Mouse (Mus musculus) embryo, embryonic 10.5 days (tissue): Measurements from ENCODE around the gene Npas3.
A peak's percentile ranks its signal among the peaks of the same experiment; 100 is the strongest.

Source experiments
- DNase-seq: peaks from one replicate; pipeline ENCODE4 v3.0.0-alpha.2; 2015; ENCODE audit warnings: low spot score

Gene Npas3

DNA sequence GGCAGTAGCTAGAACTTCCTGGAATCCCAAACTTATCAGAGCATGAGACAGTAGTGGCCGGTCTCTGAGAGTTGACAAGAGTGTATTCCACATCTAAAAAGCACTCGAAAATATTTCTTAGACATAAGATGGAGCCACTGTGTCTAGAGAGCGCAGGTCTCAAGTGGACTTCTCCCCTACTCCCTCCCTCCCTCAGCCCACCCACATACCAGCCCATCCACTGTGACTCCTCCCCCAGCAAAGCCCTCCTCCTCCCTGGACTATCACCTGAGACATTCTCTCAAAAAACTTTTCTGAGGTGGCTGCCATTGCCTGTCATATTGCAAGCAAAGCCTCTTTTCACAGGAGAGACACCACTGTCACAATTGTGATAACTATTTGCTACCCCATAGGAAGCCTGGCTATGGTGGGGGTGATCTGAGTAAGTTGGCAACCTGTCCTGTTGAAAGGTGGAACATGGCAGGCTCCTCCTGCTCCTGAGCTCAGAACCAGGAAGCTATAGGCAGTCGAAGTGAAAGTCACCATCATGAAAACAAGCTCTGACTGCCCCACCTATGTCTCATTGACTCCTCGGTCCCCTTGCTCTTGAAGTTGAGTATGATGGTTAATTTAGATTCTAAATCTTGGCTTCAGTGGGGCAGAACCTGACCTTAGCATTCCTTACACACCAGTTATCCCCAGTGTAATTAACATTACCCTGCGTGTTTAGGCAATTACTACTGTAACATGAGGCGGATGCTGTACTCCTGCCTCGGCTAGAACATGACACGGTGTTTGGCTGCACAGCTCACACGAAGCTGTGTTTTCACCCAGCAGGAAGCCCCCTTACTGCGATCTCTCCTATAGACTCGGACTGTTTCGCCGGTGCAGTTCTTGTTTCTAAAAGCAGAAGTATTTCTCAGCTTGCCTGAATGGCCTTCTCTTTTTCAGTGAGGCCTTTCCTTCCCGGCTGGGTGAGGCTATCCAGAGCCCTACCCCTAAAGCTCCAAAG is 751.5 kb downstream of the Npas3 start:
- peak; percentile 21 for DNase-seq

DNA sequence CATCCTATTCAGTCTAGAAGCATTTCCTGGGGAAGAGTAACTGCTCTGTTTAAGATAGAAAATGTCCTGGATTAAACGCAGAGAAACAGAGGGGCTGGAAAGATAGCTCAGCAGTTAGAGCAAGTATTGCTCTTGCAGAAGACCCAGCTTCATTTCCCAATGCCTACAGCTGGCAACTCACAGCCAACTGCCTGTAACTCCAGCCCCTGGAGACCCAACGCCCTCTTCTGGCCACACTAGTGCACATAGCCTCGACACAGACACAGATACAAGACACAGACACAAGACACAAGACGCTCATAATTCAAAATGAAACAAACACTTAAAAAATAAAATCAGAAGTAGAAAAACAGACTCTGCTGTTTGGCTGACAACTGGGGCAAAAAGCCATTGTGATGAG is 754.0 kb downstream of the Npas3 start:
- DNase-seq: peak; percentile 44

DNA sequence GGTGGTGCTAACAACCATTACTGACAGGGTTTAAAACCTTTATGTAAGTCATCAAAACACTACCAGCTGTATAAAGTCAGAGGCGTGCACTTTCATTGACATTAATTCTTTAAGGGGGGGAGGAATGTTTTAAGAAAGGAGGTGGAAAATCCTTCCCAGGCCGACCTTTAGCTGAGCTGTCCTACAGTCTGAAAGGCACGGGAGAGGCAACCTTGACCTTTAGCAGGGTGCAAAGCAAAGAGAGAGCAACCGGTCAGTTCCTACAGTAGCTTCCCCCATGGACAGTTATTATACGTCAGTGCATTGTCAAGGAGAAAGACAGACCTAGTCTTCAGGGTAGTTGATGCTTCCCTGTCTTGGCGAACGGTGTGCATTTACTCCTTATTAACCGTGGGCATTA is 756.1 kb downstream of the Npas3 start:
- peak; percentile 17 for DNase-seq

DNA sequence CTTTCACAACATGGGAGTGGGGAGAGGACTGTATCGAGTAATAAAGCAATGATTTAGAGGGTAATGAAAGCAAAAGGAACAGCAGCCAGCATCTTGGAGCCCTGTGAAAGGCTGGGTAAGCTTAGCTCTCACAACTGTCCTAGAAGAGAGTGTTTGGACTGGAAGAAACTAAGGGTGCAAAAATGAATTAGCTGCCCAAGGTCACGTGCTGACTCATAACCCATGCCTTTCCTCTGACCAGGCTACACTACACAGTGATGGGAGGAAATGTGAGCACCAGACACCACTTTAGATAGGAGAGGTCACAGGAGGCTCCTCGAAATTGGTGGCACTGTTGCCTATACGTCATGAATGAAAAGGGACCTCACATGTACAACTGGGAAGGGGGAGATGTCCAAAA is 757.1 kb downstream of the Npas3 start:
- DNase-seq: no peak

DNA sequence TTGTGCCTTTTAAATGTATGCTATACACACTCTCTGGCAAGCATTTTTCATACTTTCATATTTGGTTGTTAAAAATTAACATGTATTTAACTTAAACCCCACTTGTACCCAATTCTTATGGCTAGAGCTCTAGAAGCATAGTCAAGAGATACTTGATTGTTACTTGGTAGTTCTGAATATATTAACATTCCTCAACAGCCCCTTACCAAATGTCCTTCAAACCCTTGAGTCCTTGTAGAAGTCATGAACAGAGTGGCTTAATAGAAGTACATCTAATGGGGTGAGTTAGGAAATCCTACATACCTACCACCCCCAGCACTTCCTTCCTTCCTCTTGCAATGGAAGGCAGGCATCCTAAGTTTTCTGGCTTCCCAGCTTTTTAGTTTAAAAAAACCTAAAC is 766.8 kb downstream of the Npas3 start:
- no peak for DNase-seq

DNA sequence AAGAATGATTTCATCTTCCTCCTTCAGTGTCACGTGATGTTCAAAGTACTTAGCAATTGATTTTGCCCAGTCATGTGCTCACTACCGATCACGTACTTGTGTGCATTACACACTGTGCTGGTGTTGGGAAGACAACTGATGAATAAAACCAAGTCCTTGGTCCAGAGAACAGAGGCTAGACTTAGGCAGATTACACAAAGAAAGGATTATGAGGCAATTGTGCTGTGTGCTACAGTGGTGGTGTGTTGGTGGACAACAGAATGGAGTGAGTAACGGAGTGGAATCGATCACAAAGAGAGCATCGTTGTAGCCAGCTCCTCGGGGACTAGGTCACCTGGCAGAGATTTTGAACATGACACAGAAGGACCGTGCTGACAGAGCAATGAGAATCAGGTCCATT is 769.5 kb downstream of the Npas3 start:
- DNase-seq: no peak

DNA sequence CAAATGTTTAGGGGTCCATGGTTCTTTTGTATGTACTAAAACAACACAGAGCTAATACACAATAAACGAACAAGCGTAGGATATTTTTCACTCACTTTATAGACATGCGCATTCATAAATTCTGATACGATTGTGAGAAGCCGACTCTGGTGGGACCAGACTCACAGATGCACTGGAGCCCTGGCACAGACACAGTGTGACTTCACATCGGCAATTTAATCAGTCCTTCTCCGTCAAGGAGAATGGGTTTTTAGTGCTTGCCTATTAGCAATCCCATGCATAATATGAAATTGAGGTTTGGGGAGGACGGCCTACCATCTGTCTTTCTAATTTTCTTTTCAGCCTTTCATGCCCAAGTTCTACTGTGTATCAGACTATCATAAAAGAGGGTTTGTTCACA is 771.5 kb downstream of the Npas3 start:
- DNase-seq: no peak

DNA sequence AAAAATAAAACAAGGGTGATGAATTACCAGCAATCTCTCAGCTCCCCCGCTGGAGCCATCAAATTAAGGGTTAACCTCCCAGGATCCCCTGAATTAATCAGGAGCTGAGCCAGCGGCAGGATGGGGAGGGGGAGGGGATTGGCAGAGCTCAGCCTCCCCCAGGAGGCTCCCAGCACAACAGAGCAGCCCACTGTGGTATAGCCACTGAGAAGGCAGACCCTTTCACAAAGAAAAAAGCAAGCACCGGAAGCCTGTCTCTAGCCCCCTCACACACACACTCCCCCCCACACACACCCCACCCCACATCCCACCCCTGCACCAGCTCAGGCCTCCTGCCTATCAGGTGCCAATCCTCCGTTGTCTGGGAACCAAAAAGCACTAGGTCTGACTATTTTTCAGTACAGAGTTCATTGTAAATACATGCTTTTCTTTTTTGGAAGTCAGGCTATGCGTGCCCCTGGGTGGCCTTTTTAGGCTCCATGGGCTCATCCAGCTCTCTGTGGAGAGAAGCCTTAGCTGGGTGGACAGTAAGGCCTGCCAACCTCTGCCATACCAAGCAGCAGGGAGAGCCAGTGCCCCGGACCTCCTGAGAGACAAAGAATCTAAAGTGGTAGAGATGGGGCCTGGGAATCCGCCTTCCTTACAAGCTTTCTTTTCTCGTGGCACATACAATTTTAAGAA is 786.3 kb downstream of the Npas3 start:
- DNase-seq: peak; percentile 75

DNA sequence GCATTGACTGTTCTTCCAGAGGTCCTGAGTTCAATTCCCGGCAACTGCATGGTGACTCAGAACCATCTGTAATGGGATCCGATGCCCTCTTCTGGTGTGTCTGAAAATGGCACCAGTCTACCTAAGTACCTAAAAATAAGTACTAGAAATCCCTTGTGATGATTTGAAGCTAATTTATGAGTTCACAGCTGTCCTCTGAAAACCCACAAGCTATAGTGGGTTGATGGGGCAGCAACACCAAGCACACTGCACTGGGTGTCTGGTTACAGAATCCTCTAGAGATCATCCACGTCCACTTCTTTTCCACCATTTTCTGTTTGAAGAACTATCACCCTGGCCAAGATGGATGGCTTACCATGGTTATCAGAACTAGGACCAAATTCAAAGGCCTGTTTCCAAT is 789.1 kb downstream of the Npas3 start:
- no peak for DNase-seq

DNA sequence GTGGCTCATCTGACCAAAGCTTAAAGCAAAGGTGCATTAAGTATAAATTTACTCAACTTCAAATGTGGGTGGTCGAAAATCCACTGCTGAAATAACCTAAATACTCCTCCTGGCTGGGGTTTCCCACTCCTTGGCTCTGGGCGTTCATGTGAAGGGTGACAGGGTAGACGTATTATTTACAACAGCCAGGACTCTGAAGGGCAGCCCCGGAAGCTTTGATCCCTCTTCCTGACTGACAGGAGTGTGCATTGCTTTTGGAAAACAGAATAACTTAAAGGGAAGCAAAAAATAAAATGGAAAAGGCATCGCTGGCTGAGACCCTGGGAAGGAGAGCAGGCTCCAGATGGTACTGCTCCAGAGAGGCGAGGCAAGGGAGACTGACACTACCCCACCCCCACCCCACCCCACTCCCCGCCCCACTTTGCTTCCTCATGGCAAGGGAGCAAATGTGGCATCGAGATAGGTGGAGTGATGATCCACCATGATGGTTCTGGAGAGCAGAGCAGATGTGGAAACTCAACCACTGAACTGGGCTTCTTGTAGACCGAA is 794.6 kb downstream of the Npas3 start:
- no peak for DNase-seq

DNA sequence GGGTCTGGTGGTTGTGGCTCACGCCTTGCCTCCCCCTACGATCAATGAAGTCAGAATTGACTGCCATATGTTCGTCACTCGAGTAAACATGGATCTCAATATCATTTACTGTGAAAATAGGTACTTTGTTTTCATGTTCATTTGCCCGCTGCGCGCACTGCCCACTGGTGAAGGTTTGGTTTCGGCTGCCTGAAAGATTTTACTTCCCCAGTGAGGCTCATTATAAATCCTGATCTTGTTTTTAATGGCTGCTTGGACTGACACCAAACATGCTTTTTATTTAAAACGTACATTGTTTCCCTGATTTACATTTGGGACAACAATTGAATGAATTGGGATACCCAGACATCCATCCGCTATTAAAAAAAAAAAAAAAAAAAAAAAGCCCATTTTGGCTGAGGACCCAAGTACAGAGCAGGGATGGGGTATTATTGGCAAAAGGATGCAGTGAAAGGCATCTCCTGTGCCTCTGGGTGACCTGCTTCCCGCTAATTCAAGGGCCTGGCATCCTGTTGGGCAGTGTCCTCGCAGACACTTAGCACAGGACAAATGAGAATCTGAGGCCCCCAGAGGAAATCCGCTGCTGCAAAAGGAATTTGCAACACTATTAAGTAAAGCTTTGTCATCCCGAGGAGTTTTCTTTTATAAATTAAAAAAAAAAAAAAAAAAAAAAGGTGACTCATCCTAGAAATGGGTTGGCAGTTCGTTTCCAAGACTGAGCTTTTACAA is 796.3 kb downstream of the Npas3 start:
- no peak for DNase-seq

DNA sequence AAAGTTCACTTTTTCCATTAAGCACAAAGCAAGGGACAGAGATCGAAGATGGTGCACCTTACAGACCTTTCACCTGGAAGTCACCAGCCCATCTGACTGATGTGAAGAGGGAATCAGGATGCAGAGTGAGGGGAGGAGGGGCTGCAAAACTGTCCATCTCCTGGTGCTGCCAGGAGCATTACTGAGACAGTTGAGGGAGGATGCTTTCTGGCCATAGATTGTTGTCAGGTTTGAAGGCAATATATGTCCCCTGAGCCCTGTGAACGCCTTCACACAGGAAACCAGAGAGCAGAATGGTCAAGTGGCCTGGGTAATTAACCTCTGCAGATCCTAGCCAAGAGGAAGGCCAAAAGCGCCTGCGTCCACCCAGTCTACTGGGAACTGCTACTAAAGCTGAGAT is 796.9 kb downstream of the Npas3 start:
- no peak for DNase-seq

DNA sequence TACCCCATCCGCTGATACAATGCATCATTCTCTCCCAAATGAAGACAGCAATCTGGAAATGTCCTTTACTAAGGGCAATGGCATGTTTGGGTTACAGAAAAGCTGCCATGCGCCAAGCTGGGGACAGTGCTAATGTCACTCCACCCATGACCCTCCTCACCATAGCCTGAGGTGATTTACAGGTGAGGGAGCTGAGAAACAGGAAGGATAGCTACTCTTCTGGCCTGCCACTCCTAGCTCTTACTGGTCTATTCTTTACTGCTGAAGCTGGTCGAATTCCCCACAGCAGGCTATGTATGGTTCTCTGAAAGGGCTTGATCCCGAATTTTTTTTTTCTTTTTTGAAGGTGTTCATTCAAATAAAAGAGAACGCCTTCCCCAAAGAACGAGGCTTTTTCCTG is 798.3 kb downstream of the Npas3 start:
- no peak for DNase-seq

DNA sequence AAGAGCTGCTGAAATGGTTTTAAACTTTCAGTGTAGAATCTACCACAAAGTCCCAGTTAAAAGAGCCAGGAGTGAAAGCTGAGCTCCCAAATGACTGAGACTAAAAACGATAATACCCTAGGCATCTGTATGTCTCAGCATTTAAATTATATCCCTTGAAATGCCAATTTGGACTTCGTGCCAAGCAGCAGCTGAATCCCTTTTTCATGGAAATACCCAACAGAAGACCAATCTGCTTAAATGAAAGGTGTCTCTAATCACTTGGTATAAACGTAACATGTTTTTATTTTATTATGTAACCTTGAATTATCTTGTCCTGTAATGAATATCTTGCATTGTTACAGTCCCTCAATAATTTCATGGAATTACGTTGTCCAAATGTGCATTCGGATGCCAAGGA is 799.6 kb downstream of the Npas3 start:
- no peak for DNase-seq

DNA sequence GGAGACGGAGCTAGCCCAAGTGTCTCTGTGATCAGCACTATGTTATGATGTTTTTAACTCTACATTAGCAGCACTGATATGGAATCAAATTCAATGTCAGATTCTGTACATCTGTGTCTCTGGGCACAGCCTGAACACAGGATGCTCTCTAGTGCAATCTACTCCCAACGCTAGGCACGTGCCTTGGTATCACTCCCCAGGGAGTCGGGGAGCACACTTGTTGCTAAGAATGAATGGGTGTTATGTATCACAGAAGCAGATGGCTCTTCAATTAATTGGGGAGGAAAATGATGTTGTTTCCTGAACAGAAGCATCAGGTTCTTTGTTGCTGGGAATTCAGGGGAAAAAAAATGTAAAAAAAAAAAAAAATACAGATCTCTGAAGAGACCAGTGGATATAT is 801.4 kb downstream of the Npas3 start:
- no peak for DNase-seq

DNA sequence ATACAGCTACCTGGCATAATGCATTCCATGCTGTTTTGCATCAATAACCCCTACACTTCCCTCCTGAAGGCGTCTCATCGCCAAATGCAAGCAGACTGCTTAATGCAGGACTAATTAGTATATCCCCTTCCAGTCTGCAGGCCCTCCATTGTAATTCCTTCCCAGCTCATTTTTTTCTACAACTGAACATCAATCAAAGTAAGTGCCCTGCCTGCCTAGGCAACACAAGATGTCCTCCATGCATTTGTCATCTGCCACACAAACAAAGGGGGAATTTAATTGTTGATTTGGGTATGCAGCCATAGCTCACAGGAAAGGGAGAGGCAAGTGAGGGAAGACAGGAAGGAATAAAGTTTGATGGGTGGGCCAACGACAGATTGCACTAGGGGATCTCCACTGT is 804.5 kb downstream of the Npas3 start:
- DNase-seq: peak; percentile 58

DNA sequence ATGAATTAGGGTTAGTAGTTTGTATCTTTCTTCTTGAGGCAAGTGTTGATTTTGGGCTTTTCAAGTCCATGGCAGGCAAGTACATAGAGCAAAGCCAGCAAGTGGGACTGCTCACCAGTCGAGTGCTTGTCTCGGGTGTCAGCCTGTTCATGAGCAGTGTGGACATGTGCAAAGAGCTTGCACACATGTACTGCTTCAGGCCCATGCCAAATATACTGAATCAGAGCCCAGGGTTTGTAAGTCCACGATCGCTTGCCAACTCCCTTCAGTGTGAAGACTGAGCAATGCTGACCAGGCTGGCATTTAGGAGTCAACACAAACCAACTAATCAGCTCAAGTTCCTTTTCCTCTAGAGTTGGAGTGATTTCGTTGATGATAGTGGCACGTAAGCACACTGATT is 805.1 kb downstream of the Npas3 start:
- DNase-seq: no peak

DNA sequence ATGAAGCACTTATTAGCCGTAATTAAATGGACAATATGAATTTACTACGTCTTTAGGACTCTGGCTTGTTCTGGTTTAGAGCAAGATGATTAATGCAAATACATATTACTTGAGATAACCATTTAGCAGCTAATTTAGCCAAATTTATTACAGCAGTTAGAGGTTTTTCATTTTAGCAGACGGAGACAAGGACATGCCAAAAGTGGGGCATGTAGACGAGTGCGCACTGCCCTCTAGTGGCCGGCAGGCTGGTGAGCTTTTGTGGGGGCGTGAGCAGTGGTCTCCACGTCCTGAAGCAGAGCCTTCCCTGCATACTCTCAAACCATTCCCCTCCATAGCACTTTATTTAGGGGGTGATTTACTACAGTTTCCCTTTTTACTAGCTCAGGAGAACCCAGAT is 812.3 kb downstream of the Npas3 start:
- DNase-seq: peak; percentile 88

DNA sequence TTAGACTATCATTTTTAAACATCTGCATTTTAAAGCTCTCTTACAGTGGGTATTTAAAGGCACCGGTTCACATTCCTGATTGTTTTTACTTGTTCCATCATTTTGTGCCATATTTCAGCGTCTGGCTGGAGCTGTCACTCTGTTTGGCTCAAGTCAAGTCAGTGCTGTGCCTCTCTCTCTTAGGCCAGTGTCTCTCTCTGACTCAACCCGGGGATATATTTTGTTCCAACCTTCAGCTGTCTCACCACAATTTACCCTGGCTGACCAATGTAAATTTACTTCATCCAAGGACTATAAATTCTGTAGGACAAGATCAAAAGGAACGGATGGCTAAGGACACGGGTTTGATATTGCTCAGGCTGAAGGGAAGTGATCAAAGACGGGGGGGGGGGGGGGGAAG is 812.7 kb downstream of the Npas3 start:
- no peak for DNase-seq

DNA sequence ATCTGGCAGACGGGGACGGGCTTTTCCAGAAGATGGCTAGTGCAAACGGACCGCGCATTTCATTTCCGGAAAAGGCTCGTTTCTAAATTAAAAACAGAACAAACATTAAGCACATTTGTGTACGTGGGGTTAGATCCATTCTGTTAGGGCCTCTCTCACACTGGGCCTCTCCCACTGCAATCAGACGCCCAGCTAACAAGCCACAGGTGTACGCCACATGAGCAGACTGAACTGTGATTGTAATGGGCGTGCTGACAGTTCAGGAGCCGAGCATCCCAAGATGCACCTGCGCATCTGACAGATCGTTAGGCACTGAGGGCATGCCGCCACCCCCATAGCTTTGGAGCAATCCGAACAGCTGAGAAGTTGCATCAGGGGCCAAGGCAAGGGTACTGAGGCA is 816.5 kb downstream of the Npas3 start:
- no peak for DNase-seq

DNA sequence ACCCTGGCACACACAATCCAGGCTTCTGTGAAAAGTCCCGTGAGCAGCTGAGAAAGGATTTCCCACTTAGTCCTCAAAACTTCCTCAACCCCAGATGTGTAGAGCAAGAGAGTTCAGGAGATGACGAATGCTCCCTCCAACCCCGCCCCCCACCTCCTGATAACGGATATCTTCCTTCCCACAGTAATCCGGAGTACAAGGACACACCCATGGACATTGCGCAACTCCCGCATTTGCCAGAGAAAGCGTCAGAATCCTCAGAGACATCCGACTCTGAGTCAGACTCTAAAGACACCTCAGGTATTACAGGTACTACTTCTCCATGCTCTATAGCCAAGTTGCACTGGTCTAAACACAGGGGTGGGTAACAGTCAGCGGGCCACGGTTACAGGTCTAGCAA is 817.1 kb downstream of the Npas3 start:
- DNase-seq: no peak

DNA sequence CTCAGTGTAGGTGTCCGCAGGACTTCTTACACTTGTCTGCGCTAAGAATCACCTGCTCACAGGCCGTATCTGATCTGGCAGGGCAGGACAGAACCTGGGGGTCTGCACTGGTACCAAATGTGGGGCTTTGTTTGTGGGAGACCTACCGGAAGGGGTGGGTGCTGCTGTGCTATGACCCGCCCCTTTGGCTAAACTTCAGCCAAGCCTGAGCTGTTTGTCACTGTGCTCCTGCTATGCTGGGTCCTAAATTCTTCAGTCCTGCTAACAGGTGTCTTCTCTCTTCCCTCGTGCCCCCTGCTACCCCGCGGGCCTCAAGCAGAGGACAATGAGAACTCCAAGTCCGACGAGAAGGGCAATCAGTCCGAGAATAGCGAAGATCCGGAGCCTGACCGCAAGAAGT is 818.9 kb downstream of the Npas3 start:
- DNase-seq: no peak
